Mouse (Mus musculus) T-helper 1 cell (primary cell): ENCODE results near the gene Wdr49.
"Not testable (repeated sequence)": the region's sequence is repeated elsewhere in the genome, so short reads cannot be mapped to it uniquely, and the experiment has no call there.

Experiments
- in situ Hi-C: fragments of 300-600 bp; cut with MboI, MseI; formaldehyde crosslinking; loops from one replicate; pipeline ENCODE4 v1.15.1; 2025; ENCODE audit warnings: high pct_unique_total_duplicates

Gene Wdr49

DNA sequence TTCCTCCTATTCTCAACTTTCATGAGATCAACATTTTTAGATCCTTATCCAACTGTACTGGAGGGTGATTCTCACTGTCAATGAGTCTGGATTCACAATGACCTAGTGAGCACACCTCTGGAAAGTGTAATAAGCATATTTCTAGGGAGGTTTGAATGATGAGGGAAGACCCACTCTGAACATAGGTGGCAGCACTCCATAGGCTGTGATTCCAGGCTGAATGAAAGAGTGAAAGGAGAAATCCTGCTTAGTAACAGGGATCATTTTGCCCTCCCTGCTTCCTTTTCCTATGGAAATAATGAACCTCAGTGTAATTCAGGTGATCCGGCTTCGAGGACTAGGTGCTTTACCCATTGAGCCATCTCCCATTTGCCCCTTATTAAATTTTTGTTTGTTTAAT lies 180.9 kb downstream of the Wdr49 start:
- in situ Hi-C loops, result no loop called here

DNA sequence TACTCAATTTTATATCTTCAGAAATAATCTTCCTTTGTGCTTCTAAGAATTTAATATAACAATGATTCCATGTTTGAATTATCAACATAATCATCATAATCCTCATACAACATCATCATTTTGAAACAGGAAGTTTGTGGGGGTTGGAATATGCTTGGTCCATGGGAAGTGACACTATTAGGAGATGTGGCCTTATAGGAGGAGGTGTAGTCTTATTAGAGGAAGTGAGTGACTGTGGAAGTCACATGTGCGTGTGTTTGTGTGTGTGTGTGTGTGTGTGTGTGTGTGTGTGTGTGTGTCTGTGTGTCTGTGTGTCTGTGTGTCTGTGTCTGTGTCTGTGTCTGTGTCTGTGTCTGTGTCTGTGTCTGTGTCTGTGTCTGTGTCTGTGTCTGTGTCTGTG lies 182.5 kb downstream of the Wdr49 start:
- in situ Hi-C loops, result not testable (repeated sequence)

DNA sequence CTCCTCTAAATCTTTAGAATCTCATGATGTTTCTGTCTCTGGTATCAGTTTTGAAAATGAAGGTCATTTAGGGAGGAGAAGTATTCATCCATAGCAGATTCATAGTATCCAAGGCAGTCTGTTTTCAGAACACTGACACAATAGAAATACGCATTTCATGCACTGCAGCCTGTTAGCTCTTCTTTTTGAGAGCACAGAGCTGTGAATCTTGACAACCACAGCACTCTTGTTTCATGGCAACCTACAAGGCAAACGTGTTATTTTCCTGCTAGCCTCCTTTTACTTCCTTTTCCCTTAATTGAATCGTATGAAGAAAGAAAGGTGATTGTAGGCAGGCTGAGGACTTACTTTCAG lies 184.2 kb downstream of the Wdr49 start:
- in situ Hi-C loops, result no loop called here

DNA sequence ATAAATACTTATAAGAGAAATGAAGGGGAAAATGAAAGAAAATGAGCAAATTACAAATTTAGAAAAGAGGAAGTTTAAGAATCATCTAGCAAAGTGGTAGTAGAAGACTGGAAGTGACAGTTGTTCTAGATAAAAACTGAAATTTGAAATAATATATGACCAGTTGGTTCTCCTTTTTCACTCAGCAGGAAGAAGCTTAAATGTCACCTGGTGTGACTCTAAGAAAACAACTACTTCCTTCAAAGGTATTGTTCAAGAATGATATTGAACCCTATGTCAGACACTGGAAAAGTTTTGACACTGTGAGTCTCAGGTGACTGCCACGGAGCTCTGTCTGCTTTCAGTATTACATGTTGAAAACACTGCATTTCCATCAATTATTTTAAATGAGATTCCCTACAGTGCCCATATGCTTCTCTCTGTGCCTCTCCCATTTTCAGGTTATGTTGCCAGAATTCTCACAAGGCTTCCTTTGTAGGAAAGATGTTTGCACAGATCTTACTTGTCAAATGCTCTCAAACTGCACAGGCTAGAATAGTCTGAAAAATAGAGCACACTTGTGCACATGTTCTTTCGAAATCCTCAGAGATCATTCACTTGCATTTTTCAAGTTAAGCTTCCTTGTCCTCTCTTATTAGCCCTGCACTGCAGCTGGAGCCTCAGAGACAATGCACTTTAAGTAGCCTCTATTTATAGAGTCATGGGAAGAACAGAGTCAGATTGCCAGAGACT lies 184.8 kb downstream of the Wdr49 start:
- in situ Hi-C loops, result no loop called here

DNA sequence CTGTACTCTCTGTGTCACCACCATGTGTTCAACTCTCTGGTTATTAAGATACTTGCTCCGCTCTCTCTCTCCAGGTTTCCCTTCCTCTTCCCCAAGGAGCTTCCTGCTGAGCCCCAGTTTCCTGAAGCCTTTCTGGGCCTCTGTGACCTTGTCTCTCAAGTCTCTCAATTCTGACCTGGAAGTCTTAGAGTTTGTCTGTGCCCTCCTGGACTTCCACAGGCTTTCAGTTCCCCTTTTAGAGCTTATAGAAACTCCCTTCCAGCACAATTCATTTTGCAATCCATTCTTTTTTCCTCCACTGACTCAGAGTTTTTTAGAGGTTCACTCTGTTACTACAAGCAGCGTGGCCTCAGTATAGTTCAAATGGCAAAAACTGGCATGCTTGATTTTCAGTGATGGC lies 188.7 kb downstream of the Wdr49 start:
- in situ Hi-C loops, result no loop called here

DNA sequence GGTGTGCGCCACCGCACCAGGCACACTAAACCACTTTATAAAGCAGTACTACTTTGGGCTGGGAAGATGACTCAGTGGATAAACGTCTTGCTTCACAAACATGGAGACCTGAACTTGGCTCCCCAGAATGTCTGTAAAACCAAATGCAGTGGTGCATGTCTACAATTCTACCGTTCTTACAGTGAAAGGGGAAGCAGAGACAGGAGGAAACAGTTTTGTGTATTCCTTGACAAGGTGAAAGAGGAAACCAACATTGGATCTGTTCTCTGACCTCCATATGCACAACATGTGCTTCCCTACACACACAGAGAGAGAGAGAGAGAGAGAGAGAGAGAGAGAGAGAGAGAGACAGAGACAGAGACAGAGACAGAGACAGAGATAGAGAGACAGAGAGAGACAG lies 204.5 kb downstream of the Wdr49 start:
- in situ Hi-C loops, result no loop called here

DNA sequence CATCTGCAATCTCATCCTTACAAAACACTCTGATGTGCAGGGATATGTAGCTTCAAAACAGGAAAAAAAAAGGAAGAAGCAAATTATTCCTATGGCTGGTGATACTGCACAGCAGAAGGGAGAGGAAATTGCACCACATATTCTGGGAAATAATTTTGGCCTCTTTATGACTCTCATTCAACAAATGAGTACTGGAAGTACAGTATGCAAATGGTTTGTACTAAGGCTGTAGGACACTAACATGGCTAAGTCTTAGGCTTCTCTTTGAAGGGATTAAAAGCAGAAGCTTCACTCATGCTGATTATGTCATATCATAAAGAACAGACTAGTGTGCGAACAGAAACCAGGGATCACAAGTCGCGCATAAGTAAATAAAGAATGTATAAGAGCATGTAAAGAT lies 205.4 kb downstream of the Wdr49 start:
- in situ Hi-C loops, result no loop called here

DNA sequence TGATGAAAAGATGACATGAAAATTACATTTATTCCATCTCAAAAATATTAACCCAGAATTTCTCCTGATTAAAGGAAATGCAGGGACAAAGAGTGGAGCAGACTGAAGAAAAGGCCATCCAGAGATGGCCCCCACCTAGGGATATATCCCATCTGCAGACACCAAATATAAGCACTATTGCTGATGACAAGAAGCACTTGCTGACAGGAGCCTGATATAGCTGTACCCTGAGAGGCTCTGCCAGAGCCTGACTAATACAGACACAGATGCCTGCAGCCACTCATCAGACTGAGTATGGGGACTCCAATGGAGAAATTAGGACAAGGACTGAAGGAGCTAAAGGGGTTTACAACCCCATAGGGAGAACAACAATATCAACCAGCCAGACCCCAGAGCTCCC lies 206.8 kb downstream of the Wdr49 start:
- in situ Hi-C loops, result no loop called here

DNA sequence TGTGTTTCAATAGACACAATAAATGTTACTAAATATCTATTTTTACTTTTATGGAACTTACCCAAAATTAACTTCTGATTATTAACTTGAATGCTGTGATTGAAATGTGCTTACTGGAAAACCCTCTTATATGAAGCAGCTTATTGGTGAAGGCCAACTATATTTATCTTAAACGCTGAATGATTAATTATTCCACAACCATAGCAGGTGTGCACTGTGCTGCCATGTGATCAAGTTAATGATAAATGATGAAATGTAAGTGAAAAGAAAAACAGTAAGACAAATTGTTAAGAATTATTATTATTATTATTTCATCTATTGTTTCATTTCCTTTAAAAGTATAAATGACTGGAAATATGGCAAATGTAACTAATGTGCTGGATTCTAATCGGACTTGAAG lies 212.0 kb downstream of the Wdr49 start, which contains the start of gene Serpini2:
TSS of gene Serpini2 (minus strand) at position 101 of the 400 bp plus-strand sequence.
- in situ Hi-C loops, result no loop called here

DNA sequence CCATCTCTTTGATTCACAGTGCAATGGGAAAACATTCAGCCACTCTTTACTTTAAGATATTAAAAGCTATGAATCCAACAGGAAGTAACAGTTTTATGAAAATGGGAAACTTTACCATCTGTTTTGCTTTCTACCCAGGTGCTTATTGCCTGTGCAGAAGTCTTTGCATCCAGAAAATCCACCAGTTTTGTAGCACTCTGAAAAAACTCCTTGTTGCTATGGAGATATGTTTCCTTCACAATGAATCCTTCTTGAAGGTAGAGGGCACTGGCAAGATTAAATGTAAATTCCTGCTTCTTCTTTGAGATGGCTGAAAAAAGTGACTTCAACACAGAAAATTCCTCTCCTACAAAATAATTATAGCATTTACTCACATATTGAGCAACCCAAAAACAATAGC lies 222.6 kb downstream of the Wdr49 start:
- in situ Hi-C loops, result no loop called here
